Mouse (Mus musculus) CD4-positive helper T cell, adult 2 months (primary cell): Measurements from ENCODE around the gene Gm49355.

Experiments used
- DNase-seq: peaks from one replicate; pipeline ENCODE4 v3.0.0-alpha.2; 2012; ENCODE audit warnings: low read depth, missing footprints, low spot score

Gm49355 gene

DNA sequence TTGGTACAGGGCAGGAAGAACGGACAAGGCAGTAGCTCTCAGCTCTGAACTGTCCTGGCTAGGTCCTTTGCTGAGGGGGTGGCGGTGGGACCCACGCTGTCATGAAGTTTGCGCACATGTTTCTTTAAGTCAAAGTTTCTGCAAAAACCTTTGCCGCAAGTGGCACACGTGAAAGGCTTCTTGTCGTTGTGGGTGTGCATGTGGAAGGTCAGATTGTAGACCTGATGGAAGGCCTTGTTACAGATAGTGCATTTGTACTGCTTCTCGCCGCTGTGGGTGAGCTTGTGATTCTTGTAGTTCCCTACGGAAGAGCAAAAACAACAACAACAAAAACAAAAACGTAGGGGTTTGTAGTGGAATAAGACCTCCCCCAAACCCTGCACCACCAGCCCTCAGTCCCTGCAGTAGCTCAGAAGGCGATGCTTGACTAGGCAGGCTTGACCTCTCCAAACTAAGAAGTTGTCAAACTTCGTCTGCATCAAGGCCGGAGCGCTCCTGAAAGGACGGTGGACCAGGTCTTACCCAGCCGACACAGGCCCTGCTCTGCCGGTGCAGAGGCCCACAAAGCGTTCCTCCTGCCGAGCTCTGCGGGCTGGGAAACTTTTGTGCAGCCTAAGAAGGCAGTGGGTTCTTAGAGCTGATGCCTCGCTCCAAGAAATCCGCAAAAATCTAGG is 58.8 kb downstream of the Gm49355 start:
- no peak for DNase-seq

DNA sequence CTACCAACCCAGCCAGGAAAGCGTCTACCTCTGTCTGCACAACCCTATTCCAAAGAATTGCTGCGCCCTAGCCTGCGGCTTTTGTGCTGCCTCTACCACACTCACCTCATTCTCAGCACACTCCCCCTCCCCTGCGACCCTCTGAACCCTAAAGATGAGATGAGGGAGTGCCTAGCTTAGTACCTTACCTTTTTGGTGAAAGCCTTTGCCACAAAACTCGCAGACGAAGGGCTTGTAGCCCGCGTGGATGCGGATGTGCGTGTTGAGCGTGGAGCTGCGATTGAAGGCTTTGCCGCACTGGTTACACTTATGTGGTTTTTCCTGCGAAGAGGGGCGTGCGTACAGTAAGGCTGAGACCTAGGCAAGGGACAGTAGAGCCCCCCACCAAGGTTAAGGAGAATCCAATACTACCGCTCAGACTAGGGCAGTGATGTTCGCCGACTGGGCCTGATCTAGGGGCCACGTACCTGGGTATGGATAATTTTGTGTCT is 59.7 kb downstream of the Gm49355 start:
- no peak for DNase-seq

DNA sequence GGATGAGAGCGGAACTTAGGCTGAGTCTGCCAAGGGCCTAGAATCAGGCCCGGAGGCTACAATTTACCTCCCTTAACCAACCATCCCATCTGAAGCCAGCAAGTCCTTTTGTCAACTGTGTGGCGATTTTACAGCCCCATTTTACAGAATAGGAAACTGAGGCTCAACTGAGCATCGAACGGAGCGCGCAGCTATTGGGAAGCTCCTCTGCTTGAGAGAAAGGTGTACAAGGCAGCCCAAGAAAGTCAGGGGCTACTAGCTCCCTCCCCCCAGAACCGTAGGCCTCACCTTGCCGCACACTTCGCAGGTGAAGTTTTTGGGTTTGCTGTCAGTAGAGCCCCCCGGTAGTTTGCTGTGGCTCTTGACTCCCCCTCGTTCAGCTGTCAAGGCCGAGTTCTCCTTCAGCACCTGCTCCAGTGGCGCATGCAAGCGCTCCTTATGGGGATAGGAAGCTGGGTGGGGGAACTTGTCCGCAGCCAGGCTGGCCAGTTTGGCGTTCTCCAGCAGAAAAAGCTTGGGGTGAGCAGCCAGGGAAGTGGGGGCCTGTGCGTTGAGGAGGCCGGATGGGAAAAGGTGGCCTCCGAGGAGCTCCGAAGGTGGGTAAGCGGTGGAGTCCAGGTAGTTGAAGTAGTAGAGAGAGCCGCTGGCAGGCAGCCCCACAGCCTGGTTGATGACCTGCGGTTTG is 60.4 kb downstream of the Gm49355 start:
- no peak for DNase-seq

DNA sequence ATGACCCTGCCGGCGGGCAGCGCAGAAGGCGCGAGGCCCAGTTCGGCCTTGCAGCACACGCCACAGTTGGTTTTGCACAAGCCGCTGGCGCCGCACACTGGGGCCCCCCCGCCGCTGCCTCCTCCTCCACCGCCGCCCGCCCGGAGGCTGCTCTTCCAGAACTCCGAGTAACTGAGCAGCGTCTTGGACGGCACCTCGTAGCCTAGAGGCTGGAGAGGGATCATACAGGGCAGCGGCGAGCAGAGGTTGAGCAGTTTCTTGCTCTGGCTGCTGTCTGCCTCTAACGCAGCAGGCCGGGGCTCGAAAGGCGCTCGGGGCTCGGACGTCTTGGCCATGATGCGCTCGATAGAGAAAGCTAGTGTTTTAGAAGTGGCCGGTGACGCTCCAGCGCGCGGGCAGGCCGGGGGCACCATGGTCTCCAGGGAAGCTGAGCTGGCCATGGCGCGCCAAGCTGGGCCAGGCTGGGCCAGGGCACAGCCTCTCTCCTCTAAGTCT is 61.0 kb downstream of the Gm49355 start:
- no peak for DNase-seq

DNA sequence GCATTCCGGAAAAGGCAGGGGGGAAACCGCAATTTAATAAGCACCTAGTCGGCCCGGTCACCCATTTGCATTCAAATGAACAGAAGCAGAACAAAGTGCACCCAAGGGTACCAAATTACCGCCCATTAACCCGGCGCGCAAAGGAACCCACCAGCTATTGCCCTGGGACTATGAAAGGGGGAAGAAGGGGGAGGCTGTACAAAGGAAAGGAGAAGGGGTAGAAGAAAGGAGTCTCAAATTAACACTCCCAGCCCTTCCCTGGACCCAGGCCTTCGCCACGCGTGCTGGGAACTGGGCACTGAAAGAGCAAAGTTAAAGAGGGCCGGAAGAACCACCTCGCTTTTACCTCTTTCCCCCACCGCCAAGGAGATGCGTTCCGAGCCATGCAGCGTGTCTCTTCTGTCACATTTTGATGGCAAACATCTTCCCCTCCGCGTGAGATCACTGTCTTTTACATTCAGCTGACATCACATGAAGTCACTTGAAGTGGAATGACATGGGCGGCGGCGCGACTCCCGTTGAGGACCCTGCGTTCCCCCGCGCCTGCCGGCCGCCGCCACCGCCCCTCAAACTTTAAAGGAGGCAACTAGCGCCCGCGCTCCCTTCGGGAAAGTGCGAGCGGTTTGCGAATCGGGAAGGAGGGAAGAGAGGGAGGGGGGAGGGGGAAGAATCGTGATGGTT is 61.6 kb downstream of the Gm49355 start:
- DNase-seq, result no peak

DNA sequence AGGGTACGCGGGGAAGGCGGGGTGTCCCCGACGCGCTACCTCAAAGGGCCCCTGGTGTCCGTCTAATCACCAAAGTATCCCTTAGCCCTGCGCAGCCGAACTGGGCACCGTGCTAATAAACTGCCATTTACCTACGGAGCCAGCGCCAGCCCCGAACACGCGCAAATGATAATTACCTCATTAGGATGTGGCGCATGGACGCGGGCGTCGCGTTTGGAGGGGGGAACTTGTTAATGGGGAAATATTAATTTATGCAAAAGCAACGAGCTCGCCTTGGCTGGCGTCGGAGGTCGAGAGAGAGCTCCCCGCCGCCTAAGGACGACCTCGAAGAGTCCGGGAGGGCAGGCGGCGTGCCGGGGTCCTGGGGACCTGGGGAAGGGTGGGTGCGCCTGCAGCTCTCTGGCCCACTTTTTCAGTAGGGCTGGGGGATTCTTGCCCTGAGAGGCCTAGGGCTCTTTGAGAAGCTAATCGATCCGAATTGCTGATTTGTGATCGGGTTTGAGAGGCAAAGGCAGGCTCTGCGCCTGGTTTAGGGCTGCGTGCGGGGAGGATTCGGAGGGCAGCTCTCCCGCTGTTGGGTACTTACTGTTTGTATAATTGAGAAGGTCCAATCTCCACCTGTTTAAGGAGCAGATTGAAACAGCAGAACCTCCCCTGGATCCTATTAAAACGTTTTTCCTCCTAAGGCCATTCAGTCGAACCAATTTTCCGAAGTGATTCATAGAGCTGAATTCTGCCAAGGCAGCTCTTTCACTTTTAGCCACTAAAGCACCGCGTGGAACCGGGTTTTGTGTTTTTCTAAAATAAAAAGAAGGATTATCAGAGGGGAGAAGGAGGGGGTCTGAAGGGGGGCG is 62.5 kb downstream of the Gm49355 start:
- DNase-seq, result no peak

DNA sequence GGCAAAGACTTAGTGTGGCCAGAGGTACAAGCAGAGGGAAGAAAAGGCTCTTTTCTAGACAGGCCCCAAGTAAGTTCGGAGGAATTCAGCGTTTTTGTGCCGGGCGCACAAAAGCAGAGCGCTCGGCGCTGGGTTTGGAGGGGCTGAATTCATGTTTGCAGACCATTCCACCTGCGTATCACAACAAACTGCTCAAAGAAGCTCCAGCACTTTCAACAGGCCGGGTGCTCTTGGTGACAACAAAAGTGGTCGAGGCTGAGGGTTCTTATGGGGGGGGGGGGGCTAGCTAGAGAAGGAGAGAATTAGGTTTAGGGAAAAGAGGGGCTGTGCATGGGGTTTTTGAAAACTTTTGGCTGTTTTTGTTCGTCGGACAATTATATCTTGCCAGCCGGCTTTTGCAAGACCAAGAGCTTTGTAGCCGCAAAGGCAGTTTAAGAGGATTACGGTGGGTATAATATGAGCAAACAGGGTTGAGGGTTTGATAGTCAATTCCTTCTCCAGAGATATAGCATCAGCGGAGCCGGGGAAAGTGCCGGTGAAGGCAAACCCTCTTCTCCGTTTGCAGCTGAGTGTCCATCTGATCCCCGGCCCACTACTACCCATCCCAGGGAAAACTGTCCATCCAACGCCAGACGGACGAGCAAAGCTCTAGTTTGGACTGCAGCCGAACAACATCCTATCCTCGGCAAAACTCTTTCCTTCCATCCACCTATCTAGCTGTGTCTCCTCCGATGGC is 63.3 kb downstream of the Gm49355 start:
- no peak for DNase-seq

DNA sequence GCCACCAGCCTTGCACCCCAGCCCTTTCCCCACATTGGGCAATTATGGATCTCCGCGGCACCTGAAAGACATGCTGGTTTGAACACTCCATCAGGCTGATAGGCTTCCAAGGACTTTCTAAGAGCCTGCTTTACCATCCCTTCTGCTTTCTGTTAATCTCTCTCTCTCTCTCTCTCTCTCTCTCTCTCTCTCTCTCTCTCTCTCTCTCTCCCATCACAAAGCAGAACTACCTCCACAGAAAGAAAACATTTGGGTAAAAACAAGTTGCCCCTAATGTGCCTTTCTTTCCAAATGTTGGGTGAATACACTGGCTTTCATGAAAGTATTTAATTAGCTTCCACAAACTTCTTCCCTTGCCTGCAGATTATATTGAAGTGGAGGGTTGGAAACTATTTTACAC is 64.3 kb downstream of the Gm49355 start, which contains the start of gene Fezf2:
TSS of gene Fezf2 (minus strand) at position 101 of the 400 bp plus-strand sequence.
- DNase-seq, result no peak

DNA sequence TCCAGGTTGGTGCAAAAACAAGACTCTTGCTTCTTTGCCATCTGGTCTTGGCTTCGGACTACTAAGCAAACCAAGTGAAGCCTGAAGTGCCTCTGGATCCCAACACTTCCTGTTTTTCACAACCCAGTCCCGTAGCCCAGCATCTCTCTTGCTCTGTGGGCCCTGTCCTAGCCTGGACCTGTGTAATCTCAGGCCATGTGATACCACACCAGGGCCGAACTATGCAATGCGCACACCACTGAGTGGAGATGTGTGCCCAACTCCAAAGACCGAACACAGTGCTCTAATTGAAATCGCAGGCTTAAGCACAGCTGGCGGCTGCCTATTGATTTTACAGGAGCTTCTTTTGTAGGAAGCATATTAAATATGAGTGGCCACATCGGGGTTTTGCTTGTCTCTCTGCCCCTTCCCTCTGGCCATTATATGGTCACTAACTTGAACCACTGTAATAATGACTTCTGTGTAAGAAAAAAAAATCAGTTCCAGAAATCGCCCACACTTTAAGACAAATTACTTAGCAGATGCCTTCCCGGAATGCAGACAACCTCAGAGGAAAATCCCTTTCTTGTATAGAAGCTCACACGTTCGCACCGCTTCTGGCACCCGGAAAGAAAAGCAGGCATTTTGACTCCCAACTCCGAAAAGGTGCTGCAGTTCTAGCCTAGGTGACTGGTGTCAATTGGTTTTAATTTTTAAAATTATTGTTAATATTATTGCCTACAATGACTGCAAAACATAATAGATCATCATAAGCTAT is 65.7 kb downstream of the Gm49355 start:
- DNase-seq, result no peak

DNA sequence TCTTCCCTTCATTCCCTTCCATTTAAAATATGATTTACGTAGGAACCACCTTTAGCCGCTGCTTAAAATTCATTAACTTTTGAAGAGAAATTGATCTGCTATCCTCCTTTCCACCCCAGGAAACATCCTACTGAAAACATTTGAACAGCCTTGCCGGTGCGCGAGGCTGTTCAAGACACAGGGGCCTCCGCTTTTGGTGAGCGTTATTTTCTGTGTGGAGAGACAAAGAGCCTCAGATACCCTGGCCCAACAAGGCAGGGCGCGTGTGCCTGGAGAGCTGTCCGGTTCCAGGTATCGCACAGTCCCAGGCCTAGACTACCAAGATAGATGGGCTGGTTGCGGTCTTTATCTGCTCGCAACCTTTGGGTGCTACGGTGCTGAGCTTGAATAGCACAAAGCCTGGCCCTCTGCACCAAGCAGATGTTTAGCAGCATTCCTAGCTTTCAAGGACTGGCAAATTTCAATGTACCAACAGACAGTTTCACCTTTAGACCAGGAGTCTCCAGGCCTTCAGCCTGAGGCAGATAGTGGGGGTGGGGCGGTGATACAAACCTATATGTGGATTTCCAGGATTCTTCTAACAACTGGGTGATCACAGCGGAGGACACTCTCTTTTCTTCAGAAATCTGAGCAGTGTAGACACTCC is 66.6 kb downstream of the Gm49355 start:
- no peak for DNase-seq
